11 mouse cellular contexts compared by ENCODE assay signal in genomic region chr19:48651617-48652016, GRCm38 (mm10).
DNase-seq lines count a peak whose midpoint lies in the region; ATAC-seq and TF ChIP-seq lines count a peak whose summit lies in the region.
"Had no signal": no experiment of that assay in that cellular context is flagged by ENCODE, and none has a peak within 500 bp of the region (broad histone marks: within the 10 kb centered on the region; RNA-seq: fewer than 3 reads in every experiment).

No protein-coding gene starts in this region.

- no peak for ATAC-seq in hindbrain, postnatal 0 days
- peak; percentile 69; the same call in 1 of the 2 replicates for ATAC-seq in heart, embryonic 14.5 days (ENCODE audit: insufficient number of reproducible peaks, insufficient read depth, low FRiP score, low read depth)
- no peak for ATAC-seq in liver, postnatal 0 days
- no peak for ATAC-seq in erythroblast, adult 5-6 weeks (replicated peaks; ENCODE audit: low FRiP score, poor library complexity, severe bottlenecking)

- TF ChIP-seq CTCF in hindbrain, postnatal 0 days (IDR thresholded peaks at IDR 0.05; ENCODE audit: low read depth), result no peak
- TF ChIP-seq CTCF in liver, postnatal 0 days (IDR thresholded peaks at IDR 0.05; ENCODE audit: low read depth), result no peak

- peak; percentile 24 for DNase-seq in hindbrain, postnatal 0 days (ENCODE audit: low spot score)
- DNase-seq in hindbrain, embryonic 10.5 days (ENCODE audit: low spot score), result no peak
- peak; percentile 1 for DNase-seq in fat pad, adult 2 months (ENCODE audit: extremely low read depth, low read depth, low spot score)
- DNase-seq in left cerebral cortex, postnatal 36 days (ENCODE audit: low spot score in 2 of 2), result peak; percentile 42 to 52
- DNase-seq in testis, postnatal 14 days (ENCODE audit: low spot score), result no peak
- DNase-seq in liver, postnatal 0 days, result no peak
- DNase-seq: adrenal gland, adult 8-10 months; kidney, postnatal 36 days; thymus, postnatal 36 days had no signal

- H3K4me2 ChIP-seq in hindbrain, postnatal 0 days (ENCODE audit: low read depth, low read length), result no peak overlapping the region
- peak overlapping the region; percentile 15 for H3K4me2 ChIP-seq in heart, embryonic 14.5 days (ENCODE audit: low read length)
- H3K4me2 ChIP-seq in liver, postnatal 0 days (ENCODE audit: low read depth, low read length), result no peak overlapping the region

- H3K27me3 ChIP-seq in hindbrain, postnatal 0 days (ENCODE audit: insufficient read depth, low read length), result no peaks in the 10 kb centered on the region
- no peaks in the 10 kb centered on the region for H3K27me3 ChIP-seq in hindbrain, embryonic 10.5 days (ENCODE audit: insufficient read depth, poor library complexity, severe bottlenecking)
- peaks cover 6% of the 10 kb centered on the region; the same call in 1 of the 2 replicates for H3K27me3 ChIP-seq in heart, embryonic 14.5 days (ENCODE audit: control insufficient read depth, insufficient read depth, low read length)
- no peaks in the 10 kb centered on the region for H3K27me3 ChIP-seq in liver, postnatal 0 days (ENCODE audit: insufficient read depth, low read length)

- WGBS in hindbrain, postnatal 0 days, result 57% methylated on average over 6 of the region's 6 CpGs
- 80% methylated on average over 6 of the region's 6 CpGs for WGBS in hindbrain, embryonic 10.5 days
- WGBS in heart, embryonic 14.5 days, result 17% methylated on average over 6 of the region's 6 CpGs
- WGBS in liver, postnatal 0 days (ENCODE audit: insufficient replicate concordance), result 65% methylated on average over 6 of the region's 6 CpGs

- H3K4me1 ChIP-seq in hindbrain, postnatal 0 days (ENCODE audit: insufficient read depth, low read length), result no peaks in the 10 kb centered on the region
- 0 out of 2 replicates have a peak, but pooled peaks cover 5% of the 10 kb centered on the region for H3K4me1 ChIP-seq in hindbrain, embryonic 10.5 days (replicated peaks)
- peaks cover 4 to 11% of the 10 kb centered on the region in 2 experiments for H3K4me1 ChIP-seq in heart, embryonic 14.5 days (ENCODE audit: control insufficient read depth in 2 of 2, insufficient read depth in 2 of 2, low read length in 2 of 2)
- no peaks in the 10 kb centered on the region for H3K4me1 ChIP-seq in liver, postnatal 0 days (ENCODE audit: insufficient read depth)

- no peaks in the 10 kb centered on the region for H3K9me3 ChIP-seq in hindbrain, postnatal 0 days (ENCODE audit: low read length)
- H3K9me3 ChIP-seq in hindbrain, embryonic 10.5 days, result no peaks in the 10 kb centered on the region
- no peaks in the 10 kb centered on the region for H3K9me3 ChIP-seq in heart, embryonic 14.5 days (ENCODE audit: control insufficient read depth, low read length)
- no peaks in the 10 kb centered on the region for H3K9me3 ChIP-seq in liver, postnatal 0 days (ENCODE audit: low read length)

- H3K4me3 ChIP-seq in hindbrain, postnatal 0 days (ENCODE audit: low read length), result no peak overlapping the region
- no peak overlapping the region for H3K4me3 ChIP-seq in hindbrain, embryonic 10.5 days
- H3K4me3 ChIP-seq in heart, embryonic 14.5 days (ENCODE audit: control insufficient read depth in 1 of 2, insufficient read depth in 1 of 2, low read depth in 1 of 2, low read length in 2 of 2), result no peak overlapping the region
- no peak overlapping the region for H3K4me3 ChIP-seq in liver, postnatal 0 days (ENCODE audit: low read depth, low read length)

- intact Hi-C loops in left cerebral cortex, postnatal 36 days (cut with DNase I), result no loop called here

- no peak overlapping the region for H3K27ac ChIP-seq in hindbrain, postnatal 0 days
- H3K27ac ChIP-seq in hindbrain, embryonic 10.5 days, result no peak overlapping the region
- peak overlapping the region; percentile 39 to 53; a peak in 2 of 4 replicates for H3K27ac ChIP-seq in heart, embryonic 14.5 days (replicated peaks in 1 of 2; ENCODE audit: control insufficient read depth in 1 of 2, insufficient read depth in 1 of 2, low read depth in 2 of 2, low read length in 2 of 2)
- no peak overlapping the region for H3K27ac ChIP-seq in liver, postnatal 0 days (ENCODE audit: low read depth)

- H3K9ac ChIP-seq in hindbrain, postnatal 0 days (replicated peaks; ENCODE audit: low read length), result no peak overlapping the region
- H3K9ac ChIP-seq in heart, embryonic 14.5 days (ENCODE audit: low read length), result no peak overlapping the region
- H3K9ac ChIP-seq in liver, postnatal 0 days (replicated peaks), result no peak overlapping the region

- TF ChIP-seq EP300 in liver, postnatal 0 days (IDR thresholded peaks at IDR 0.05; ENCODE audit: low read depth), result no peak

- no peaks in the 10 kb centered on the region for H3K36me3 ChIP-seq in hindbrain, postnatal 0 days (ENCODE audit: insufficient read depth, low read length)
- no peaks in the 10 kb centered on the region for H3K36me3 ChIP-seq in hindbrain, embryonic 10.5 days
- H3K36me3 ChIP-seq in heart, embryonic 14.5 days (ENCODE audit: control insufficient read depth, insufficient read depth, low read length), result no peaks in the 10 kb centered on the region
- H3K36me3 ChIP-seq in liver, postnatal 0 days (replicated peaks; ENCODE audit: insufficient read depth, low read length), result no peaks in the 10 kb centered on the region

Comparison
In these comparisons a context has a peak if more than half of its experiments do, and no peak if none do; other contexts are left out.
1. DNase-seq: peak in hindbrain, postnatal 0 days (single experiment), fat pad, adult 2 months (single experiment) and left cerebral cortex, postnatal 36 days (2 of 2); none in hindbrain, embryonic 10.5 days (single experiment), testis, postnatal 14 days (single experiment) and liver, postnatal 0 days (single experiment).
2. H3K27ac ChIP-seq: peak in heart, embryonic 14.5 days (2 of 2); none in hindbrain, postnatal 0 days (single experiment), hindbrain, embryonic 10.5 days (single experiment) and liver, postnatal 0 days (single experiment).